Mouse (Mus musculus): Measurements from ENCODE around the gene Gm21866. TPM values are rescaled to one million over a fixed set of nuclear protein-coding genes. Genes with fewer than 3 reads are reported as not detected.
"Not testable (repeated sequence)": the region's sequence is repeated elsewhere in the genome, so short reads cannot be mapped to it uniquely, and the experiment has no call there.

Gm21866 gene
- not detected in 2 replicates for polyA plus RNA-seq (2016; fragmentation: Nextera tagmentation; extraction: Ambion mirVana)

DNA sequence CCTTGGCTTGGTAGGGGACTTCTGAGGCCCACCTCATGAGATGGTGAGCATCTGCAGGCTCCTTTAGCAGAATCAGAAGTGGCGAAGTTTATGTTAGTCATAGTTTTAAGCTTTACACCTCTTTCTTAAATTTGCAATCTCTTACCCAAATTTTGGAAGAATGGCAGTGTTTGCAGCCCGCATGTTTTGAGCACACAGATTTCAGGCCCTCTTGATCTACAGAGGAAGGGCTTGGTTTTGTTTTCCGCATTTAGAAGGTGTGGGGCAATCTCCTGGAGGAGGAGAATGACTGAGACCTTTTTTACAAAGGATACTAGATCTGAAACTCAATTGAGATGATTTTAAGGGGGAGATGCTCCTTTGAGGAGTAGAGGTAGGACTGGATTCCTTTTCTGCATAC is at the start of gene Gm21866:
Gm21866 (minus strand) TSS at position 101 of the 400 bp plus-strand sequence.
- not testable (repeated sequence) for H3K27ac ChIP-seq (ENCODE audit: poor library complexity, severe bottlenecking); H3K36me3 ChIP-seq; H3K9ac ChIP-seq; H3K4me3 ChIP-seq; H3K4me2 ChIP-seq; H3K9me3 ChIP-seq (replicated peaks); H3K27me3 ChIP-seq (replicated peaks); ATAC-seq (ENCODE audit: insufficient number of reproducible peaks, low FRiP score); H3K4me1 ChIP-seq (replicated peaks)
- WGBS, result 75% methylated on average over 1 of the region's 3 CpGs

DNA sequence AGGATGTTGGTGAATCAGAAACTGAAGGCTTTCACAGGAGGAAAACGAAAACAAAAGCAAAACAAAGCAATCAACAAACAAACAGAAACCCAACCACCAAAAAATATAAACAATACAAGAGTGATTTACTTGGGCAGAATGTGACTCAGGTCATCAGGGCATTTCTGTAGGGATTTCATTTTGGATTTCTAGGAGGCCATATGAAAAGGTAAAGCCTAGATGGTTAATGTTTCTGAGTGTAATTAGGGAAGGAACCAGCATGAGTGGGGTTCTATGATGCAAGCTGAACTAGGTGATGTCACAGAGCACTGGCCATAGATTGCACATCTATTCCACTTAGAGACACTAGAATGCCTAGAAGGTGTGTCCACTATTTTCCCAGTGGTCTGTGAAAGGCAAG is 28.3 kb upstream of the Gm21866 start, which contains the start of gene Gm20773:
Gm20773 (plus strand) TSS at position 301 of the 400 bp plus-strand sequence.
- not testable (repeated sequence) for ATAC-seq (ENCODE audit: insufficient number of reproducible peaks, low FRiP score); H3K27me3 ChIP-seq (replicated peaks); H3K36me3 ChIP-seq; H3K9ac ChIP-seq; H3K4me2 ChIP-seq; H3K4me3 ChIP-seq; H3K27ac ChIP-seq (ENCODE audit: poor library complexity, severe bottlenecking); H3K4me1 ChIP-seq (replicated peaks); H3K9me3 ChIP-seq (replicated peaks)
- WGBS, result no CpG with 5 or more reads among the region's 1 CpGs

Other genes with a start within 250 kb of the Gm21866 start
- gene Gm21828, start 241.7 kb downstream of the Gm21866 start, polyA plus RNA-seq (2016; fragmentation: Nextera tagmentation; extraction: Ambion mirVana), result not detected in 2 replicates
- not detected in 2 replicates for gene Gm21440, start 213.2 kb downstream of the Gm21866 start, polyA plus RNA-seq (2016; fragmentation: Nextera tagmentation; extraction: Ambion mirVana)
- gene Gm21454, start 213.1 kb downstream of the Gm21866 start, polyA plus RNA-seq (2016; fragmentation: Nextera tagmentation; extraction: Ambion mirVana), result not detected in 2 replicates
- not detected in 2 replicates for gene Gm21725, start 116.5 kb downstream of the Gm21866 start, polyA plus RNA-seq (2016; fragmentation: Nextera tagmentation; extraction: Ambion mirVana)
- gene Gm20773, start 28.4 kb upstream of the Gm21866 start, polyA plus RNA-seq (2016; fragmentation: Nextera tagmentation; extraction: Ambion mirVana), result not detected in 2 replicates